Mouse (Mus musculus) heart, embryonic 13.5 days (tissue): ENCODE results near the gene Mmp17. TPM values are rescaled to one million over a fixed set of nuclear protein-coding genes. Genes with fewer than 3 reads are reported as not detected.

Source experiments
- ATAC-seq: fragments of 200-750 bp; cut with Nextera tagmentation; 2 replicates; pipeline ENCODE4 v1.8.0; 2017; ENCODE audit warnings: moderate TSS enrichment; ENCODE audit not compliant: insufficient number of reproducible peaks, low FRiP score, low TSS enrichment; ENCODE audit errors: extremely low read depth
- H3K27ac ChIP-seq: fragments of 300-500 bp; sonication (generic); replicated peaks from 2 replicates; pipeline ENCODE4 v1.5.1; 2015; ENCODE audit warnings: moderate library complexity, mild to moderate bottlenecking, inconsistent platforms
- H3K27me3 ChIP-seq: fragments of 300-500 bp; sonication (generic); replicated peaks from 2 replicates; pipeline ENCODE4 v1.6.1; 2015; ENCODE audit warnings: mild to moderate bottlenecking, inconsistent platforms
- H3K36me3 ChIP-seq: fragments of 300-500 bp; sonication (generic); 2 replicates; pipeline ENCODE4 v1.6.1; 2015; ENCODE audit warnings: mild to moderate bottlenecking, inconsistent platforms
- H3K4me1 ChIP-seq: fragments of 300-500 bp; sonication (generic); 2 replicates; pipeline ENCODE4 v1.6.1; 2015; ENCODE audit warnings: inconsistent platforms
- H3K4me2 ChIP-seq: fragments of 300-500 bp; sonication (generic); 2 replicates; pipeline ENCODE4 v1.6.1; 2015; ENCODE audit warnings: inconsistent platforms, mild to moderate bottlenecking, moderate library complexity
- H3K4me3 ChIP-seq: fragments of 300-500 bp; sonication (generic); 2 replicates; pipeline ENCODE4 v1.5.1; 2015; ENCODE audit warnings: moderate library complexity, mild to moderate bottlenecking, inconsistent platforms
- H3K9ac ChIP-seq: fragments of 300-500 bp; sonication (generic); 2 replicates; pipeline ENCODE4 v1.6.1; 2015; ENCODE audit warnings: inconsistent platforms, mild to moderate bottlenecking, moderate library complexity
- H3K9me3 ChIP-seq: fragments of 300-500 bp; sonication (generic); 2 replicates; pipeline ENCODE4 v1.6.1; 2016; ENCODE audit warnings: inconsistent platforms
- WGBS: fragments of 180-500 bp; shearing (Covaris S2); methylation state at CpG from one replicate; pipeline ENCODE4 v1.1.7; 2015; ENCODE audit warnings: mixed read lengths; 5-methylcytosine and 5-hydroxymethylcytosine counted together
- polyA plus RNA-seq: library from polyadenylated mRNA; unstranded; fragments of >200 nt; fragmentation: Nextera tagmentation; extraction: Ambion mirVana; gene quantifications from 2 replicates; pipeline ENCODE4 v1.2.1, GENCODE M21; 2015

Gene Mmp17
- polyA plus RNA-seq, 1 experiment from 2014 or later = 0.87 TPM

DNA sequence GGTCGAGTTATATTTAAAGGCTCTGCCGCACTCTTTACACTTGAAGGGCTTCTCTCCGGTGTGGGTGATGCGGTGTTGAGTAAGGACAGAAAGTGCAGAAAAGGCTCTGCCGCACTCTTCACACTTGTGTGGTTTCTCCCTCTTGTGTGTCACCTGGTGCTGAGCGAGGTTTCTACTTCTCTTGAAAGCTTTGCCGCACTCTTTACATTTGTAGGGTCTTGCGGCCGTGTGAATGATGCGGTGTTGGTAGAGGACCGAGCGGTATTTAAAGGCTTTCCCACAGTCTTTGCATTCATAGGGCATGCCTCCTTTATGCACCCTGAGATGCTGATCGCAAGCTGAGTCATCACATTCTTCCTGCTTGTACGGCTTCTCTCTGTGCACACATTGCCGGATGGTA, 74.0 kb downstream of the Mmp17 start:
- WGBS = 88% methylated on average over 15 of the region's 15 CpGs
- no peak overlapping the region for H3K27ac ChIP-seq

More for the DNA sequence above, 74.0 kb downstream of the Mmp17 start:
- H3K9ac ChIP-seq = no peak overlapping the region
- H3K4me1 ChIP-seq = no peaks in the 10 kb centered on the region
- peaks cover 66% of the 10 kb centered on the region for H3K36me3 ChIP-seq
- H3K4me2 ChIP-seq = no peak overlapping the region
- no peak overlapping the region for H3K4me3 ChIP-seq
- H3K27me3 ChIP-seq = no peaks in the 10 kb centered on the region
- no peak for ATAC-seq
- no peaks in the 10 kb centered on the region for H3K9me3 ChIP-seq

Other genes starting within 250 kb of the Mmp17 start
- 21.2 and 24.7 TPM in 2 replicates for gene Sfswap, start 82.9 kb upstream of the Mmp17 start, polyA plus RNA-seq
- 4.2 and 4.3 TPM in 2 replicates for gene Zfp11, start 85.9 kb downstream of the Mmp17 start, polyA plus RNA-seq
- gene Sept14, start 124.3 kb downstream of the Mmp17 start, polyA plus RNA-seq = not detected in 2 replicates
- 151 and 163 TPM in 2 replicates for gene Mrps17, start 131.3 kb downstream of the Mmp17 start, polyA plus RNA-seq
- 269 and 291 TPM in 2 replicates for gene Nipsnap2, start 140.9 kb downstream of the Mmp17 start, polyA plus RNA-seq
- 24.6 and 28.2 TPM in 2 replicates for gene Psph, start 203.3 kb downstream of the Mmp17 start, polyA plus RNA-seq